Mouse (Mus musculus) brain, embryonic 14.5 days (tissue): ENCODE measurements around the gene Repin1. TPM values are rescaled to one million over a fixed set of nuclear protein-coding genes. Genes with fewer than 3 reads are reported as not detected.

Experiments used
- DNase-seq: peaks from one replicate; pipeline ENCODE4 v3.0.0-alpha.2; 2011; ENCODE audit warnings: low read depth
- CTCF ChIP-seq: fragments of 200-500 bp; IDR thresholded peaks from 2 replicates; pipeline ENCODE4 v1.5.1; 2012; ENCODE audit warnings: inconsistent platforms, mild to moderate bottlenecking, moderate library complexity, borderline replicate concordance; ENCODE audit not compliant: insufficient read depth, insufficient read length; ENCODE audit errors: extremely low read depth
- POLR2A ChIP-seq: fragments of 200-500 bp; IDR thresholded peaks from 2 replicates; pipeline ENCODE4 v1.6.1; 2012; ENCODE audit warnings: mild to moderate bottlenecking, inconsistent platforms, borderline replicate concordance; ENCODE audit not compliant: poor library complexity, insufficient read depth, insufficient read length, severe bottlenecking; ENCODE audit errors: extremely low read depth
- polyA plus RNA-seq: library from polyadenylated mRNA; depleted of rRNA; stranded (reverse); fragments of >200 nt; gene quantifications from 2 replicates; pipeline ENCODE4 v1.2.3, GENCODE M21; 2012; rRNA removed

Gene Repin1
- 60.0 and 69.2 TPM in 2 replicates for polyA plus RNA-seq

- peak; percentile 96 for DNase-seq
- peak; percentile 45; the same call in 1 of the 2 replicates for TF ChIP-seq CTCF
- TF ChIP-seq POLR2A: 0 out of 2 replicates have a peak, but pooled peaks have one; percentile 61
Measured at GRCm38 (mm10) chr6:48593158-48594042, at the start of gene Repin1, which contains the start of gene Gm44965. TSS of gene Repin1 (plus strand) at chr6:48593883. TSS of gene Gm44965 (plus strand) at chr6:48593941.

- no peak for TF ChIP-seq POLR2A
- no peak for TF ChIP-seq CTCF
- no peak for DNase-seq
Measured at GRCm38 (mm10) chr6:48545251-48545650, 48.4 kb upstream of the Repin1 start.

GRCm38 (mm10) chr6:48546271-48546670, 47.4 kb upstream of the Repin1 start:
- peak; percentile 53 for DNase-seq
- TF ChIP-seq POLR2A (no peak), CTCF (peak; percentile 52; the same call in 1 of the 2 replicates)

GRCm38 (mm10) chr6:48546858-48547257, 46.8 kb upstream of the Repin1 start:
- TF ChIP-seq CTCF (no peak), POLR2A (no peak)
- DNase-seq: no peak

GRCm38 (mm10) chr6:48548314-48548713, 45.4 kb upstream of the Repin1 start:
- no peak for DNase-seq
- TF ChIP-seq POLR2A (no peak), CTCF (no peak)

GRCm38 (mm10) chr6:48552918-48553317, 40.8 kb upstream of the Repin1 start:
- DNase-seq: no peak
- no peak for TF ChIP-seq POLR2A
- TF ChIP-seq CTCF: no peak

GRCm38 (mm10) chr6:48553819-48554218, 39.9 kb upstream of the Repin1 start:
- TF ChIP-seq POLR2A (no peak), CTCF (no peak)
- no peak for DNase-seq

- DNase-seq: peak; percentile 99
- TF ChIP-seq CTCF (no peak), POLR2A (peak; percentile 66; the same call in 1 of the 2 replicates)
Measured at GRCm38 (mm10) chr6:48554280-48555103, 39.2 kb upstream of the Repin1 start, which contains the start of gene Lrrc61. TSS of gene Lrrc61 (plus strand) at chr6:48554796.

- TF ChIP-seq CTCF (no peak), POLR2A (peak; percentile 28; the same call in 1 of the 2 replicates)
- peak; percentile 97 for DNase-seq
Measured at GRCm38 (mm10) chr6:48555104-48555890, 38.4 kb upstream of the Repin1 start.

GRCm38 (mm10) chr6:48555956-48556355, 37.7 kb upstream of the Repin1 start:
- no peak for DNase-seq
- no peak for TF ChIP-seq POLR2A
- TF ChIP-seq CTCF: no peak
